Mouse (Mus musculus) CH12.LX (cell line): ENCODE measurements around the gene Ddn. TPM values are rescaled to one million over a fixed set of nuclear protein-coding genes. Genes with fewer than 3 reads are reported as not detected.

ENCODE experiments used
- DNase-seq: peaks from one replicate; pipeline ENCODE4 v3.0.0-alpha.2; 2013; ENCODE audit errors: extremely low read depth
- H3K27ac ChIP-seq: 2 replicates; pipeline ENCODE4 v1.5.1; 2012; ENCODE audit warnings: low read depth, mild to moderate bottlenecking, control low read depth, moderate library complexity; ENCODE audit not compliant: insufficient read depth
- H3K27me3 ChIP-seq: replicated peaks from 2 replicates; pipeline ENCODE3; 2012; ENCODE audit warnings: inconsistent platforms
- H3K36me3 ChIP-seq, 2 experiments: replicated peaks in 1 of 2; 2 replicates each; pipeline versions ENCODE3 to v1.6.1; 2012; ENCODE audit warnings: inconsistent platforms in 1 of 2, low read length in 1 of 2, mild to moderate bottlenecking in 1 of 2, mixed read lengths in 1 of 2, moderate library complexity in 1 of 2; ENCODE audit not compliant: control insufficient read depth in 1 of 2, insufficient read depth in 1 of 2
- H3K4me1 ChIP-seq, 2 experiments: 2 replicates each; pipeline ENCODE4 v1.6.1; 2012; ENCODE audit warnings: inconsistent platforms in 1 of 2, moderate library complexity in 1 of 2; ENCODE audit not compliant: insufficient read depth in 2 of 2, control insufficient read depth in 1 of 2
- H3K4me2 ChIP-seq: 2 replicates; pipeline ENCODE4 v1.6.1; 2012; ENCODE audit warnings: low read depth, mild to moderate bottlenecking, control low read depth; ENCODE audit not compliant: poor library complexity, insufficient read depth, severe bottlenecking
- H3K4me3 ChIP-seq, 3 experiments: fragments of 150-350 bp in 1 of 3; sonication (generic) in 1 of 3; replicated peaks in 1 of 3; 2 replicates each; pipeline versions ENCODE3 to v1.5.1; 2011 to 2012; ENCODE audit warnings: low read depth in 2 of 3, low read length in 2 of 3, mild to moderate bottlenecking in 2 of 3, moderate library complexity in 2 of 3, control low read depth in 1 of 3, improper control_type of control experiment in 1 of 3, inconsistent platforms in 1 of 3, mixed read lengths in 1 of 3; ENCODE audit not compliant: poor library complexity in 1 of 3
- H3K79me2 ChIP-seq: replicated peaks from 2 replicates; pipeline ENCODE4 v1.6.1; 2012; ENCODE audit warnings: mild to moderate bottlenecking, moderate library complexity; ENCODE audit not compliant: control insufficient read depth, poor library complexity, insufficient read depth, severe bottlenecking; ENCODE audit errors: extremely low read depth
- H3K9ac ChIP-seq: 2 replicates; pipeline ENCODE4 v1.6.1; 2012; ENCODE audit warnings: low read depth, mild to moderate bottlenecking, control low read depth, moderate library complexity; ENCODE audit not compliant: insufficient read depth
- H3K9me3 ChIP-seq: replicated peaks from 2 replicates; pipeline ENCODE3; 2012; ENCODE audit warnings: low read length, inconsistent platforms, mixed read lengths
- E2F4 ChIP-seq: IDR thresholded peaks from 2 replicates; pipeline ENCODE4 v1.6.1; 2011; ENCODE audit warnings: low read depth, low read length, improper control_type of control experiment; ENCODE audit not compliant: insufficient replicate concordance
- ELF1 ChIP-seq: IDR thresholded peaks from 2 replicates; pipeline ENCODE4 v1.6.1; 2014; ENCODE audit warnings: low read depth, mild to moderate bottlenecking, inconsistent platforms, low read length, improper control_type of control experiment
- EP300 ChIP-seq: IDR thresholded peaks from 2 replicates; pipeline ENCODE4 v1.6.1; 2011; ENCODE audit warnings: low read length, improper control_type of control experiment
- HCFC1 ChIP-seq: IDR thresholded peaks from 2 replicates; pipeline ENCODE4 v1.6.1; 2012; ENCODE audit warnings: low read depth, mild to moderate bottlenecking, inconsistent platforms, low read length, improper control_type of control experiment
- IRF4 ChIP-seq: IDR thresholded peaks from 2 replicates; pipeline ENCODE4 v1.6.1; 2014; ENCODE audit warnings: low read depth, mild to moderate bottlenecking, inconsistent platforms, low read length, improper control_type of control experiment
- JUND ChIP-seq: conservative IDR thresholded peaks from 2 replicates; pipeline ENCODE4 v1.6.1; 2011; ENCODE audit warnings: low read depth, low read length, improper control_type of control experiment
- KAT2A ChIP-seq: IDR thresholded peaks from 2 replicates; pipeline ENCODE4 v1.6.1; 2012; ENCODE audit warnings: low read length, improper control_type of control experiment, inconsistent platforms; ENCODE audit not compliant: insufficient replicate concordance
- MEF2A ChIP-seq: IDR thresholded peaks from 2 replicates; pipeline ENCODE4 v1.6.1; 2014; ENCODE audit warnings: low read depth, mild to moderate bottlenecking, inconsistent platforms, low read length, improper control_type of control experiment, borderline replicate concordance
- MYC ChIP-seq: IDR thresholded peaks from 2 replicates; pipeline ENCODE4 v1.6.1; 2011; ENCODE audit warnings: low read depth, mild to moderate bottlenecking, improper control_type of control experiment, low read length
- PAX5 ChIP-seq: IDR thresholded peaks from 2 replicates; pipeline ENCODE4 v1.6.1; 2012; ENCODE audit warnings: low read length, inconsistent platforms, mixed read lengths
- RCOR1 ChIP-seq: conservative IDR thresholded peaks from 2 replicates; pipeline ENCODE4 v1.6.1; 2012; ENCODE audit warnings: low read depth, mild to moderate bottlenecking, inconsistent platforms, low read length, improper control_type of control experiment
- TBP ChIP-seq: conservative IDR thresholded peaks from 2 replicates; pipeline ENCODE4 v1.6.1; 2011; ENCODE audit warnings: low read depth, low read length, improper control_type of control experiment
- ZC3H11A ChIP-seq: IDR thresholded peaks from 2 replicates; pipeline ENCODE4 v1.6.1; 2012; ENCODE audit warnings: low read depth, mild to moderate bottlenecking, inconsistent platforms, low read length, improper control_type of control experiment
- ZNF384 ChIP-seq: IDR thresholded peaks from 2 replicates; pipeline ENCODE4 v1.6.1; 2012; ENCODE audit warnings: low read depth, low read length, improper control_type of control experiment, inconsistent platforms
- dilution Hi-C: fragments of 300-500 bp; cut with MboI; formaldehyde crosslinking; loops from 2 replicates; pipeline ENCODE4 v1.14.3; 2020; ENCODE audit warnings: low sequenced_read_pairs; ENCODE audit not compliant: extremely low pct_unique_long_range_greater_than_20kb, extremely low pct_ligation_motif_present
- in situ Hi-C: fragments of 300-500 bp; cut with MboI; formaldehyde crosslinking; loops from 3 replicates; pipeline ENCODE4 v1.14.3; 2019; ENCODE audit warnings: low sequenced_read_pairs, low pct_ligation_motif_present, low pct_unique_long_range_greater_than_20kb, mixed read lengths
- polyA plus RNA-seq: library from polyadenylated mRNA; unstranded; fragments of >175 nt; gene quantifications from 2 replicates; pipeline ENCODE4 v1.2.1, GENCODE M21; 2012; ENCODE audit warnings: low read depth; ENCODE audit not compliant: insufficient read length
- total RNA-seq, 2 experiments: library from RNA; depleted of rRNA; stranded (reverse); fragments of 300-350 nt in 1 of 2; fragments of >200 nt in 1 of 2; gene quantifications; 2 replicates each; pipeline ENCODE4 v1.2.3; 2012 to 2014

Ddn gene
- total and polyA plus RNA-seq, 3 experiments, result 0.04 TPM; not detected in 2

DNA sequence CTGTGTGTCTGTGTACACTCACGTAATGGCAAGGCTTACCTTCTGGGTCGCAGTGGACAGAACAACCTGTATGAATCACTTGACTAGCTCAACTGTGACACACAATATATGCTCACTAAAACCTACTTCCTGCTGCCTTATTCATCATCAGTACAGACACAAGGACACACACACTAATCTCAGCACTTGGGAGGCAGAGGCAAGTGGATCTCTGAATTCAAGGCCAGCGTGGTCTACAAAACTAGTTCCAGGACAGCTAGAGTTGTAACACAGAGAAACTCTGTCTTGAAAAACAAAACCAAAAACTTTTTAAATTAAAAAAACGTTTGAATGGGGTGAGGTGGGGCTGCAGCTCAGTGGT, 28.4 kb upstream of the Ddn start:
- no peak overlapping the region for H3K4me3 ChIP-seq
- no peak overlapping the region for H3K9ac ChIP-seq
- DNase-seq, result no peak
- H3K9me3 ChIP-seq, result no peaks in the 10 kb centered on the region
- TF ChIP-seq E2F4 (no peak), ZNF384 (no peak)
- no peaks in the 10 kb centered on the region for H3K79me2 ChIP-seq
- H3K36me3 ChIP-seq, result peaks cover 88 to 97% of the 10 kb centered on the region in 2 experiments
- no peaks in the 10 kb centered on the region for H3K27me3 ChIP-seq
- H3K4me2 ChIP-seq, result no peak overlapping the region
- H3K27ac ChIP-seq, result no peak overlapping the region
- dilution Hi-C loops, result no loop called here
- in situ Hi-C loops, result no loop called here
- peaks cover under 1 to 1% of the 10 kb centered on the region in 2 experiments; a peak in 3 of 4 replicates for H3K4me1 ChIP-seq

- Histone ChIP-seq H3K9me3 (no peaks in the 10 kb centered on the region), H3K4me3 (no peak overlapping the region), H3K79me2 (no peaks in the 10 kb centered on the region), H3K36me3 (peaks cover 82 to 94% of the 10 kb centered on the region in 2 experiments), H3K9ac (no peak overlapping the region), H3K27me3 (no peaks in the 10 kb centered on the region), H3K4me1 (peaks cover 3 to 6% of the 10 kb centered on the region in 2 experiments; a peak in 3 of 4 replicates), H3K27ac (no peak overlapping the region), H3K4me2 (no peak overlapping the region)
- DNase-seq, result no peak
- no peak for TF ChIP-seq KAT2A
- no peak for TF ChIP-seq EP300
- no peak for TF ChIP-seq MYC
- no peak for TF ChIP-seq TBP
- no peak for TF ChIP-seq RCOR1
- no peak for TF ChIP-seq ZC3H11A
- no peak for TF ChIP-seq JUND
- no peak for TF ChIP-seq MEF2A
- no peak for TF ChIP-seq IRF4
- dilution Hi-C loops, result no loop called here
- in situ Hi-C loops, result no loop called here
Observed at GRCm38 (mm10) chr15:98837006-98837742, 27.9 kb upstream of the Ddn start.

- Histone ChIP-seq H3K27ac (no peak overlapping the region), H3K9ac (no peak overlapping the region), H3K27me3 (no peaks in the 10 kb centered on the region), H3K4me3 (no peak overlapping the region), H3K4me1 (peaks cover 3 to 7% of the 10 kb centered on the region in 2 experiments; a peak in 3 of 4 replicates), H3K9me3 (no peaks in the 10 kb centered on the region), H3K4me2 (no peak overlapping the region), H3K79me2 (no peaks in the 10 kb centered on the region), H3K36me3 (peaks cover 63 to 75% of the 10 kb centered on the region in 2 experiments)
- TF ChIP-seq HCFC1 (no peak), PAX5 (no peak), ELF1 (no peak)
- dilution Hi-C loops (no loop called here), in situ Hi-C loops (no loop called here)
- no peak for DNase-seq
Observed at GRCm38 (mm10) chr15:98835291-98835690, 26.0 kb upstream of the Ddn start.
